Mouse (Mus musculus) myocyte (in vitro differentiated cells): ENCODE results near the gene Plekhd1.

Source experiments
- MAX ChIP-seq: IDR thresholded peaks from one replicate; pipeline ENCODE4 v1.6.1; 2011; ENCODE audit warnings: low read depth, mild to moderate bottlenecking, control low read depth
- POLR2A ChIP-seq: IDR thresholded peaks from one replicate; pipeline ENCODE4 v1.6.1; 2011; ENCODE audit warnings: low read depth, mild to moderate bottlenecking, control low read depth, moderate library complexity; ENCODE audit not compliant: insufficient read length
- POLR2AphosphoS2 ChIP-seq: IDR thresholded peaks from one replicate; pipeline ENCODE4 v1.6.1; 2011; ENCODE audit warnings: low read depth, control low read depth; ENCODE audit not compliant: insufficient read length

DNA sequence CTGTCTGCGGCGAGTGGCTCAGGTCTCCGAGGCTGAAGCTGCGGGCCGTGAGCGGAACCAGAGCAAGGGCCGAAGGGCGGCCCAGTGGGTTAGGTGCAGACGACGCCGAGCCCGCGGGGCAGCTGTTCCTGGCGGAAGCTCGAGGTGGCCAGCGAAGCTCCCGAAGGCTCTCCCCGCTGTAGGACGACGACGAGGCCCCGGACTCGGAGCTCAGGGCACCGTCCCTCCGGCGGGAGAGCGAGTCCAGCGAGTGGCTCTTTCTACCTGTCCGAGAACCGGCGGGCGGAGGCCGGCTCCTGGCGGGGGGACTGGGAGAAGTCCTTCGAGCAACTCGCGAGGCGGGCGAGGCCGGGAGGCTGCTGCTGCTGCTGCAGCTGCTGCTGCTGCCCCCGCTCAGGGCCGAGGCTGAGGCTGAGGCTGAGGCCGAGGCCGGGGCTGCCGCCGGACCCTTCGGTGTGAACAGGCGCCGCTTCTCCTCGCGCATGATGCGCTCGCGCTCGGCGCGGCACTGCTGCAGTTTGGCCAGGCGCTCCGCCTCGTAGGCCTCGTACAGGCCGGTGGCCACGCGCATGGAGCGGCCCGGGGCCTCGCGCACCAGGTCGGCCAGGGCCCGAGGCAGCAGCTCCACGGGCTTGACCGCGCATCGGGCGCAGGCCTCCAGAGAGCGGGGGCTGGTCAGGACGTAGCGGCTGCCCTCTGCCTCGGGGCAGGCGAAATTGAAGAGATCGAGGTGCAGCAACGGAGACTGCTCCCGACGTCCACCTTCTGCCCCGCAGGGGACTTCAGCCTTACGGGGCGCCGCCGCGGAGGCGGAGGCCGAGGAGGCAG is 66.4 kb downstream of the Plekhd1 start:
- no peak for TF ChIP-seq POLR2A
- TF ChIP-seq MAX: no peak
- TF ChIP-seq POLR2AphosphoS2: no peak
